ENCODE assay signal across 27 mouse cellular contexts in the genomic region with DNA sequence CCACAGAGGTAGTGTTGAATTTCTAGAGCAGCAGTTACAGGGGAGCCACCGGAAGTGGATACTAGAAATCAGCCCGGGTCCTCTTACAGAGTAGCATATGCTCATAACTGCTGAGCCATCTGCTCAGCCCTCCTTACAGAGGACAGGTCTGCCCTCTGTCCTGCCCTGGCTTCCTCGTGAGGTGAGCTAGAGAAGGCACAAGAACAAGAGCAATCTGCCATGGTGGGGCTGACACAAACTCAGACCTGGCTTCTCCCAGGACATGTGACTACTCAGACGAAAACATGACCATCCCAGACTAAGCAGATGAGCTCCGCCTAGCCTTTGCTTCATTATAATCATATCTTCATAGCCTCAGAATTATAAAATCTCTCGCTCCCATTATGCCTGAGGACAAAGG. TPM values are rescaled to one million over a fixed set of nuclear protein-coding genes. Genes with fewer than 3 reads are reported as not detected.
DNase-seq lines count a peak whose midpoint lies in the region; ATAC-seq and TF ChIP-seq lines count a peak whose summit lies in the region.
"Had no signal": no experiment of that assay in that cellular context is flagged by ENCODE, and none has a peak within 500 bp of the region (broad histone marks: within the 10 kb centered on the region; RNA-seq: fewer than 3 reads in every experiment).

No protein-coding gene starts in this region.

- H3K9me3 ChIP-seq in neural tube, embryonic 12.5 days = no peaks in the 10 kb centered on the region
- H3K9me3 ChIP-seq in neural tube, embryonic 15.5 days (replicated peaks) = no peaks in the 10 kb centered on the region
- no peaks in the 10 kb centered on the region for H3K9me3 ChIP-seq in hindbrain, embryonic 10.5 days
- H3K9me3 ChIP-seq: forebrain, embryonic 15.5 days; liver, embryonic 12.5 days; midbrain, embryonic 15.5 days had no signal

- intact Hi-C loops in gastrocnemius, adult 2 months (cut with DNase I) = no loop called here

- H3ac ChIP-seq in myocyte (ENCODE audit: control insufficient read depth, insufficient read length) = no peak overlapping the region

- ATAC-seq in neural tube, embryonic 12.5 days (ENCODE audit: low FRiP score, low read depth) = no peak
- no peak for ATAC-seq in neural tube, embryonic 15.5 days (ENCODE audit: low FRiP score)
- ATAC-seq: forebrain, embryonic 15.5 days; liver, embryonic 12.5 days; midbrain, embryonic 15.5 days had no signal

- H3K27ac ChIP-seq in gastrocnemius, adult 2 months = peak overlapping the region; percentile 92
- H3K27ac ChIP-seq in neural tube, embryonic 12.5 days = no peak overlapping the region
- H3K27ac ChIP-seq in neural tube, embryonic 15.5 days (replicated peaks) = no peak overlapping the region
- no peak overlapping the region for H3K27ac ChIP-seq in hindbrain, embryonic 10.5 days
- H3K27ac ChIP-seq: forebrain, embryonic 15.5 days; hindbrain, embryonic 14.5 days; liver, embryonic 12.5 days; midbrain, embryonic 15.5 days had no signal

- peak overlapping the region; percentile 47 for H3K4me3 ChIP-seq in gastrocnemius, adult 2 months
- H3K4me3 ChIP-seq in neural tube, embryonic 12.5 days = no peak overlapping the region
- H3K4me3 ChIP-seq in neural tube, embryonic 15.5 days (replicated peaks) = no peak overlapping the region
- H3K4me3 ChIP-seq in myocyte = no peak overlapping the region
- no peak overlapping the region for H3K4me3 ChIP-seq in hindbrain, embryonic 10.5 days
- H3K4me3 ChIP-seq: forebrain, embryonic 15.5 days; liver, embryonic 12.5 days; midbrain, embryonic 15.5 days had no signal

- no peaks in the 10 kb centered on the region for H3K27me3 ChIP-seq in neural tube, embryonic 12.5 days (replicated peaks)
- no peaks in the 10 kb centered on the region for H3K27me3 ChIP-seq in neural tube, embryonic 15.5 days (replicated peaks)
- H3K27me3 ChIP-seq in myocyte (ENCODE audit: control insufficient read depth, insufficient read depth, insufficient read length) = no peaks in the 10 kb centered on the region
- no peaks in the 10 kb centered on the region for H3K27me3 ChIP-seq in hindbrain, embryonic 10.5 days (ENCODE audit: insufficient read depth, poor library complexity, severe bottlenecking)
- H3K27me3 ChIP-seq: CH12.LX; forebrain, embryonic 15.5 days; liver, embryonic 12.5 days; midbrain, embryonic 15.5 days had no signal

- peaks cover 23% of the 10 kb centered on the region for H3K4me1 ChIP-seq in neural tube, embryonic 12.5 days
- peaks cover 18% of the 10 kb centered on the region; the same call in 1 of the 2 replicates for H3K4me1 ChIP-seq in neural tube, embryonic 15.5 days
- peaks cover 68% of the 10 kb centered on the region for H3K4me1 ChIP-seq in hindbrain, embryonic 10.5 days (replicated peaks)
- H3K4me1 ChIP-seq: midbrain, embryonic 15.5 days had no signal

- no peak for DNase-seq in gastrocnemius, adult 2 months
- DNase-seq in gastrocnemius, adult 8-10 months (ENCODE audit: low spot score in 2 of 2) = no peak
- DNase-seq in kidney, adult 9 months = peak; percentile 8
- no peak for DNase-seq in kidney, postnatal 10 days
- DNase-seq in hindbrain, embryonic 10.5 days (ENCODE audit: low spot score) = no peak
- DNase-seq: cerebellum, adult 9-10 months; right cerebral cortex, postnatal 25 days had no signal

- H3K79me2 ChIP-seq in myocyte (ENCODE audit: control insufficient read depth, insufficient read depth) = peaks cover 35% of the 10 kb centered on the region

- H3K4me2 ChIP-seq in neural tube, embryonic 12.5 days (replicated peaks) = 0 out of 2 replicates have a peak overlapping the region, but pooled peaks have one; percentile 1
- H3K4me2 ChIP-seq in neural tube, embryonic 15.5 days = no peak overlapping the region
- H3K4me2 ChIP-seq in myocyte (ENCODE audit: low read depth) = no peak overlapping the region
- H3K4me2 ChIP-seq: forebrain, embryonic 15.5 days; hindbrain, embryonic 14.5 days; liver, embryonic 12.5 days; lung, embryonic 14.5 days; midbrain, embryonic 15.5 days had no signal

- 77% methylated on average over 6 of the region's 6 CpGs for WGBS in neural tube, embryonic 12.5 days
- 78% methylated on average over 6 of the region's 6 CpGs for WGBS in neural tube, embryonic 15.5 days
- WGBS in hindbrain, embryonic 10.5 days = 77% methylated on average over 6 of the region's 6 CpGs

- no peak for TF ChIP-seq CTCF in gastrocnemius, adult 2 months (IDR thresholded peaks at IDR 0.05)

- H3K36me3 ChIP-seq in neural tube, embryonic 12.5 days = peaks cover 11% of the 10 kb centered on the region
- H3K36me3 ChIP-seq in neural tube, embryonic 15.5 days = no peaks in the 10 kb centered on the region
- H3K36me3 ChIP-seq in myocyte (ENCODE audit: control insufficient read depth, insufficient read depth) = peaks cover 20% of the 10 kb centered on the region
- peaks cover 42% of the 10 kb centered on the region for H3K36me3 ChIP-seq in hindbrain, embryonic 10.5 days
- H3K36me3 ChIP-seq: forebrain, embryonic 15.5 days; midbrain, embryonic 15.5 days had no signal

- H3K9ac ChIP-seq in neural tube, embryonic 12.5 days = no peak overlapping the region
- H3K9ac ChIP-seq in neural tube, embryonic 15.5 days (replicated peaks) = no peak overlapping the region
- H3K9ac ChIP-seq: forebrain, embryonic 15.5 days; hindbrain, embryonic 14.5 days; liver, embryonic 12.5 days; lung, embryonic 14.5 days; midbrain, embryonic 15.5 days had no signal

- TF ChIP-seq POLR2A in myocyte (IDR thresholded peaks at IDR 0.05; ENCODE audit: insufficient read length, low read depth) = no peak

TF ChIP-seq in myocyte, 11 proteins besides CTCF, POLR2A, EP300 and RAD21:
- TF ChIP-seq CEBPB (IDR thresholded peaks at IDR 0.05; ENCODE audit: insufficient read depth, poor library complexity, severe bottlenecking) (no peak), POLR2AphosphoS2 (IDR thresholded peaks at IDR 0.05; ENCODE audit: insufficient read length, low read depth) (peak; percentile 52)

RNA-seq across cellular contexts. Expression of a gene that starts 1.7 kb away (rescaled TPM):
- under 1 TPM in 1 of 2 experiments, not detected in 1; 0.33 TPM for total RNA-seq in gastrocnemius, adult 2 months (2021)
- total RNA-seq in gastrocnemius, adult 8-10 months (2022) = under 1 TPM in 2 of 4 experiments, not detected in 2; 0.34 to 0.53 TPM
- polyA plus RNA-seq in neural tube, embryonic 12.5 days (2016; fragmentation: Nextera tagmentation; extraction: Ambion mirVana) = 1.2 and 1.6 TPM in 2 replicates
- polyA plus RNA-seq in neural tube, embryonic 15.5 days (2015; fragmentation: Nextera tagmentation; extraction: Ambion mirVana) = 3.0 and 4.5 TPM in 2 replicates
- polyA plus RNA-seq in myocyte (2012; fragmentation: generic; extraction: Trizol) = 0.47 TPM
- 1.3 and 2.7 TPM in 2 replicates for polyA plus RNA-seq in hindbrain, embryonic 10.5 days (2016; fragmentation: Nextera tagmentation; extraction: Ambion mirVana)
- total RNA-seq: common myeloid progenitor, adult 5-6 weeks; layer of hippocampus, adult 18-20 months; layer of hippocampus, postnatal 25 days; left cerebral cortex, postnatal 10 days had no signal

RNA-seq across cellular contexts. Expression of a gene that starts 4.0 kb away (rescaled TPM):
- not detected for total RNA-seq in gastrocnemius, adult 2 months (2021)
- not detected for total RNA-seq in gastrocnemius, adult 8-10 months (2022)
- 0.55 TPM in 1 of 2 replicates, not detected in the other for polyA plus RNA-seq in neural tube, embryonic 12.5 days (2016; fragmentation: Nextera tagmentation; extraction: Ambion mirVana)
- polyA plus RNA-seq in neural tube, embryonic 15.5 days (2015; fragmentation: Nextera tagmentation; extraction: Ambion mirVana) = not detected in 2 replicates
- 0.12 TPM for polyA plus RNA-seq in myocyte (2012; fragmentation: generic; extraction: Trizol)
- 0.35 and 0.80 TPM in 2 replicates for polyA plus RNA-seq in hindbrain, embryonic 10.5 days (2016; fragmentation: Nextera tagmentation; extraction: Ambion mirVana)
- total RNA-seq: adrenal gland, adult 2 months; CH12.LX; gastrocnemius, postnatal 36 days; layer of hippocampus, adult 18-20 months; layer of hippocampus, postnatal 25 days; left cerebral cortex, postnatal 10 days; megakaryocyte-erythroid progenitor cell, adult 5-6 weeks had no signal
- polyA plus RNA-seq: adrenal gland, adult 2 months; embryonic facial prominence, embryonic 11.5 days; forebrain, embryonic 15.5 days; heart, embryonic 14.5 days; hindbrain, embryonic 14.5 days; kidney, embryonic 14.5 days; liver, embryonic 12.5 days; lung, embryonic 14.5 days; midbrain, embryonic 15.5 days; spleen, adult 2 months had no signal

RNA-seq across cellular contexts. Expression of a gene that starts 4.0 kb away (rescaled TPM):
- 10 to 100 TPM; 42.2 to 82.6 TPM for total RNA-seq in gastrocnemius, adult 2 months (2021)
- 10 to 100 TPM; 25.1 to 51.9 (median 30.1) TPM for total RNA-seq in gastrocnemius, adult 8-10 months (2022)
- 314 and 316 TPM in 2 replicates for polyA plus RNA-seq in neural tube, embryonic 12.5 days (2016; fragmentation: Nextera tagmentation; extraction: Ambion mirVana)
- polyA plus RNA-seq in neural tube, embryonic 15.5 days (2015; fragmentation: Nextera tagmentation; extraction: Ambion mirVana) = 197 and 409 TPM in 2 replicates
- 493 TPM for polyA plus RNA-seq in myocyte (2012; fragmentation: generic; extraction: Trizol)
- 388 and 494 TPM in 2 replicates for polyA plus RNA-seq in hindbrain, embryonic 10.5 days (2016; fragmentation: Nextera tagmentation; extraction: Ambion mirVana)

RNA-seq across cellular contexts. Expression of a gene that starts 10.6 kb away (rescaled TPM):
- 1 to 10 TPM; 3.8 to 5.6 TPM for total RNA-seq in gastrocnemius, adult 2 months (2021)
- 1 to 10 TPM; 1.4 to 2.8 (median 2.2) TPM for total RNA-seq in gastrocnemius, adult 8-10 months (2022)
- 11.2 and 12.2 TPM in 2 replicates for polyA plus RNA-seq in neural tube, embryonic 12.5 days (2016; fragmentation: Nextera tagmentation; extraction: Ambion mirVana)
- polyA plus RNA-seq in neural tube, embryonic 15.5 days (2015; fragmentation: Nextera tagmentation; extraction: Ambion mirVana) = 6.3 and 10.2 TPM in 2 replicates
- 11.6 TPM for polyA plus RNA-seq in myocyte (2012; fragmentation: generic; extraction: Trizol)
- 16.8 and 17.0 TPM in 2 replicates for polyA plus RNA-seq in hindbrain, embryonic 10.5 days (2016; fragmentation: Nextera tagmentation; extraction: Ambion mirVana)

RNA-seq across cellular contexts. Expression of a gene that starts 15.3 kb away (rescaled TPM):
- total RNA-seq in gastrocnemius, adult 2 months (2021) = 1 to 10 TPM in 1 of 2 experiments, under 1 TPM in 1; 0.69 to 1.4 TPM
- total RNA-seq in gastrocnemius, adult 8-10 months (2022) = under 1 TPM; 0.34 to 0.99 (median 0.77) TPM
- 10.1 and 13.6 TPM in 2 replicates for polyA plus RNA-seq in neural tube, embryonic 12.5 days (2016; fragmentation: Nextera tagmentation; extraction: Ambion mirVana)
- 20.6 and 115 TPM in 2 replicates for polyA plus RNA-seq in neural tube, embryonic 15.5 days (2015; fragmentation: Nextera tagmentation; extraction: Ambion mirVana)
- polyA plus RNA-seq in myocyte (2012; fragmentation: generic; extraction: Trizol) = 19.9 TPM
- 5.1 and 6.9 TPM in 2 replicates for polyA plus RNA-seq in hindbrain, embryonic 10.5 days (2016; fragmentation: Nextera tagmentation; extraction: Ambion mirVana)
